Mouse (Mus musculus): ENCODE measurements around the gene Tspyl1.

GRCm38 (mm10) chr10:34326701-34327100 is 44.7 kb downstream of the Tspyl1 start:
- TF ChIP-seq POLR2A (IDR thresholded peaks at IDR 0.05; ENCODE audit: control insufficient read depth, extremely low read depth, insufficient read depth, low read length, poor library complexity) = no peak
- TF ChIP-seq CTCF (IDR thresholded peaks at IDR 0.05; ENCODE audit: borderline replicate concordance, control insufficient read depth, extremely low read depth, insufficient read depth, low read length, poor library complexity) = no peak
